Mouse (Mus musculus) bone marrow, adult 2 months (tissue): Measurements from ENCODE around the gene Nme8.

Experiments used
- CTCF ChIP-seq: fragments of 200-500 bp; IDR thresholded peaks from 2 replicates; pipeline ENCODE4 v1.5.1; 2011; ENCODE audit warnings: low read length, control low read depth; ENCODE audit not compliant: control insufficient read depth, insufficient read depth
- POLR2A ChIP-seq: fragments of 200-500 bp; IDR thresholded peaks from 2 replicates; pipeline ENCODE4 v1.6.1; 2011; ENCODE audit warnings: low read depth, mild to moderate bottlenecking, control low read depth, low read length, borderline replicate concordance; ENCODE audit not compliant: control insufficient read depth

- no peak for TF ChIP-seq CTCF
- TF ChIP-seq POLR2A: no peak
Observed at GRCm38 (mm10) chr13:19622573-19623227, 74.9 kb downstream of the Nme8 start, which contains the start of gene Sfrp4.
